Mouse (Mus musculus) liver, adult (tissue): ENCODE measurements around the gene Dhx40.

Experiments used
- GATA4 ChIP-seq: IDR thresholded peaks from 2 replicates; pipeline ENCODE4 v1.6.1; 2014; ENCODE audit warnings: mild to moderate bottlenecking, low read length; ENCODE audit not compliant: insufficient replicate concordance

Dhx40 gene

DNA sequence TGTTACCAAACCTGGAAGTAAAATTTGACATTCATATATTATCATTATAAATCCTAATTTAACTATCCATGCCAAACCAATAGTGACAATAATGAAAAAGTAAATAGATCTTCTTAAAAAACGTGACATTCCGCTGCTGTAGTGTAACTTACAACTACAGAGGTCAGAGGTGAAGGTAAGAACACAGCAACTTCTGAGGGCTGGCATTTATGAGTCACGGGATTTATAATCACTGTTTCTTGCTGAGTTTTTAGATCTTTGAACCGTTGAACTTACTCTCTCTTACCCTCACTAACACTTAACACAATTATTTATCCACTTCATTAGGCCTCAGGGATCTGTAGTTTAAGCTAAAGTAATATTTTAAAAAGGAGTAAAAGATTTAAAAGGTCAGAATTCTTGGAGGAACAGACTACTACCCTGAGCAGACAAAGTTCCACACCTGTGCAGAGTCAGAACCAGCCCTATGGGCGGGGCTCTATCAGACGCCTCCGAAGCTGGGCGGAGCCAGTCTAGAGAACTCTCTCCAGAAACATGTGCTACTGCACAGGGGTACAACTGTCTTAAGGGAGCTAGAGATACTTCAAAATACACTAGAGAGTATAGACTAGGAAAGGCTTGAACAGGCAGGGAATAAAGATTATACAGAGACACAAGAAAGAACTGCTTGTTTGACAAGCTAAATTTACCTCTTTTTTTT is 70.1 kb downstream of the Dhx40 start:
- no peak for TF ChIP-seq GATA4

DNA sequence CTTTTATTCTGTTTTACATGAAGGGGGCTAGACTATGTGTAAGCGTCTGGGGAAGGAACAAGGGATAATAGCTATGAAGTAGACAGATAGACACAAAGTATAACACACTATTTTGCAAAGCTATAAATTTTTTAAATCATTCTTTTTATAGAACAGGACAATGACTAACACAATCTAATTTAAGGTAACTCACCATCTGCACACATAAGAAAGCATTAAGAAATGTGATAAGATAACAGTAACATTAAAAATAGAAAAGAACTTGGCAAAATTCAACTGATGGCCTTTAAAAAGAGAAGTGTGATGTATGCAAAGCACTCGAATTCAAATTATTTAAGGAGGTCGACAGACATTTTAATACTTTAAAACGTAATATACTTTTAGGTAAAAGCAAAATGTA is 72.6 kb downstream of the Dhx40 start:
- no peak for TF ChIP-seq GATA4

DNA sequence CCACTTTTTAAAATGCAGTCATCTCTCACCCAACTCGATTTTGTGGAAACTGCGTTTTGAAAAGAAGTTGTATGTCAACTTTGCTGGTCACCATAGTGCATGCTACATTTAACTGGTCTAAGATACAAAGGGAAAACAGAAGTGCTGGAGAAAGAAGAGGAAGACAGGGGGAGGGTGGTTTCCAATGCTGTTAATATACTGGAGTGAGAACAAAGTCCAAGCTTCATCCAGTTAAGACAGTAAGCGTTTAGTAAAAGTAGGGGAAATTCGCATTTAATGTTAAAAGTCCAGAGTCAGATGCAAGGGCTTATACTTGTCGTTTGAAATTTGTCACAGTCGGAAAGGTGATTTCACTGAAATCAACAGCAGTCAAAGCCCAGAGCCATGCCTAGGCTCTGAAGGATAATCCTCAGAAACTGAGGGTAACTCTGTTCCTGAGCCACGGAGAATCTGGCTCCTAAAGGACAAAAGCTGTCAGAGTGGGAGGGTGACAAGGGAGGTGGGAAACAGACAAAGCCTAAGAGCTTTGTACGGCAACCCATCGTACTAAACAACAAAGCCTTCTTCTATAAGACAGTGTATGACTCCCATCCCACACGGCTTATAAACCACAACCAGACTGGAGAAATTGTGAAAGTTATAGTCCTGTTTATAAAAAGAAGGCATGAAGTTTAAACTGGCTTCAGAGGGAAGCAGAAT is 73.2 kb downstream of the Dhx40 start:
- TF ChIP-seq GATA4 = no peak

DNA sequence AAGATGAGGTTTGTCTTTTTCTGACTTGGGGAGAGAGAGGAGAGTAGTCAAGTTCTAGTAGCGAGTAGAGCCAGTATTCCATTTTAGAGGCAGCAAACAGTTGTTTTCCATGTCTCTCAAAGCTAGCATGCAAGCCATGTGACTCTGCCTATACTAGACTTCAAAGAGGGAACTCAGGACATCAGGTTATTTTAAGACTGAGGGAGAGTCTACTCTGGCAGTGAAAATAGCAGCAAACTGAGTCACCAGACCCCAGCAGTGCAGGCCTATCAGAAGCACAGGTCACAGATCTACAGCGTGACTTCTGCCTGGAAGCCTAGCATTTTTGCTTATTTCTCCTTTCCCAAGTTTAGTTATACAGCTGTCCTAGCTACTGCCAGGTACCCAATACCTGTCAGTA is 76.1 kb downstream of the Dhx40 start:
- no peak for TF ChIP-seq GATA4

DNA sequence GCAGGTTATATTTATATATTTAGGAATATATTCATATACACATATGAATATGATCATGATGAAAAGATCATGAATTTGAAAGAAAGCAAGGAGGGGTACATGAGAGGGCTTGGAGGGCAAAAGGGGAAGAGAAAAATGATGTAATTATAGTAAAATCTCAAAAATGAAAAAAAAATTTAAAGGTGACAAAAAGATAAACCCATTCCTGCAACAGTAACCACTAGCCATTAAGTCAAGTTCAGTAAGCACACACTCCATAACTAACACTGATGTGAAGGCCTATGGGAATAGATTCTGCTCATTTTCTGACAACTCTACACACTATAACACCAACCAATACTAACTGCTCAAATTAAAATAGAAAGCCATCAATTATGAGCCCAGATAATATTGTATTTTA is 81.9 kb downstream of the Dhx40 start:
- no peak for TF ChIP-seq GATA4

DNA sequence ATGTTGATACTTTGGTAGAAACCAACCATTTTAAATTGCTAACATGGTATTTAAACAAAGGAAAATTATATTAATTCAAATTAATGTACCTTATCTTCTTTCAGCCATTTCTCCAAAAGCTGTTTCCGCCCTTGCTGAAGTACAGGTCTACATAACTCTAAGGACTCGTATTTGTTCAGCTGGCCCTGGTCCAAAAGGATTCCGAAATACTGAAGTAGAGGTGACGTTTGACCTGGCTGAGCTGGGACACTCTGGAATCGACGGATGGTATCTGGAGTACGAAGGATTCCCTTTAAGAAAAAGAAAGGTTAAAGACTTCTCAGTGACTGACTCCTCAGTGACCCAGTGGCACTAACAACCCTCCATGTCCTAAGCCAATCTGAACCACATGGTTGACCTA is 82.6 kb downstream of the Dhx40 start:
- TF ChIP-seq GATA4 = no peak

DNA sequence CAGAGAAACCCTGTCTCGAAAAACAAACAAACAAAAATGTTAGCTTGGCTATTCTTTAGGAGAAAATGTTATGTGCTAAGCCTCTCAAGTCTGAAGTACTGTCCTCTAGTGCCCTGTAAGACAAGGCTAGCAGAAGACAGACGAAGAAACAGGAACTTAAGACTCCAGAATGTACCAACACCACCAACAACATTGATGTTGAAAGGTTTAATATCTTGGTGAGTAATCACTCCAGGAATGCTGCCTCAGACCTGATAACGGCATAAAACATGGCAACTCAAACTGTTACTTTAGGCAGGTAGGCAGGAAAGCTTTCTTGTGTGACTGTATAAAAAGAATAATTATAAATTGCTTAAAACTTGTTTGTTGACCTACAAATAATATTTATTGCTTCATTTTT is 83.5 kb downstream of the Dhx40 start:
- TF ChIP-seq GATA4 = no peak

DNA sequence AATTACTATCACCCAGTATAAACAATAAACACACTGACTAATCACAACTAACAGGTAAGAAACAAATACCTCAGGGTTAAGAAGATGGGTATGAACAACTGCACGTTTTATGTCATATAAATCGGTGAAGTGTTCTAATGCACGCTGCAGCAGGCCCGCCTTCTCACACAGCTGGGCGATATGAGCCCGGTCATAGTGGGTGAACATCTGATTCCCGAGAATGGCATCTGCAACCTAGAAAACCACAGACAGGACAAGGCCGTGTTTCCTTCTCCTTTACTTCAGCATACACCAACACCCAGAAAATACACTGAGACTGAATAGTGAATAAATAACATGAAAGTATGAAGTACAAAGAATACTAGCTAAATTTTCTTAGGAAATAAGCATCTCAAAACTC is 88.2 kb downstream of the Dhx40 start:
- no peak for TF ChIP-seq GATA4
